Mouse (Mus musculus) intestine, postnatal 0 days (tissue): ENCODE results near the gene Zzz3. TPM values are rescaled to one million over a fixed set of nuclear protein-coding genes. Genes with fewer than 3 reads are reported as not detected.
A peak's percentile ranks its signal among the peaks of the same experiment; 100 is the strongest.

Source experiments
- ATAC-seq: fragments of 200-750 bp; cut with Nextera tagmentation; 2 replicates; pipeline ENCODE4 v1.8.0; 2017; ENCODE audit warnings: mild to moderate bottlenecking, moderate TSS enrichment, moderate library complexity
- H3K27ac ChIP-seq: fragments of 300-500 bp; sonication (generic); 2 replicates; pipeline ENCODE4 v1.5.1; 2014; ENCODE audit warnings: mild to moderate bottlenecking, low read depth, low read length, moderate library complexity
- H3K27me3 ChIP-seq: fragments of 300-500 bp; sonication (generic); replicated peaks from 2 replicates; pipeline ENCODE4 v1.6.1; 2014; ENCODE audit warnings: low read length, mixed read lengths; ENCODE audit not compliant: control insufficient read depth, insufficient read depth
- H3K36me3 ChIP-seq: fragments of 300-500 bp; sonication (generic); 2 replicates; pipeline ENCODE4 v1.6.1; 2014; ENCODE audit warnings: mild to moderate bottlenecking, moderate library complexity; ENCODE audit not compliant: control insufficient read depth, insufficient read depth
- H3K4me1 ChIP-seq: fragments of 300-500 bp; sonication (generic); replicated peaks from 2 replicates; pipeline ENCODE4 v1.6.1; 2014; ENCODE audit warnings: antibody characterized with exemption, low read length, mixed read lengths; ENCODE audit not compliant: control insufficient read depth, insufficient read depth
- H3K4me2 ChIP-seq: fragments of 300-500 bp; sonication (generic); replicated peaks from 2 replicates; pipeline ENCODE4 v1.6.1; 2014; ENCODE audit warnings: low read depth, mild to moderate bottlenecking, moderate library complexity
- H3K4me3 ChIP-seq: fragments of 300-500 bp; sonication (generic); 2 replicates; pipeline ENCODE4 v1.5.1; 2014; ENCODE audit warnings: low read depth, low read length
- H3K9ac ChIP-seq: fragments of 300-500 bp; sonication (generic); 2 replicates; pipeline ENCODE4 v1.6.1; 2014; ENCODE audit warnings: mild to moderate bottlenecking, low read depth, low read length
- H3K9me3 ChIP-seq: fragments of 300-500 bp; sonication (generic); 2 replicates; pipeline ENCODE4 v1.6.1; 2016; ENCODE audit warnings: mixed run types; ENCODE audit not compliant: control insufficient read depth
- CTCF ChIP-seq: sonication (generic); IDR thresholded peaks from 2 replicates; pipeline ENCODE4 v1.5.1; 2016; ENCODE audit warnings: low read depth, mild to moderate bottlenecking, control low read depth, antibody characterized with exemption, moderate library complexity
- WGBS: fragments of 180-500 bp; shearing (Covaris S2); extraction: QIAGEN DNeasy Blood & Tissue Kit; methylation state at CpG from one replicate; pipeline ENCODE4 v1.1.7; 2014; 5-methylcytosine and 5-hydroxymethylcytosine counted together
- polyA plus RNA-seq: library from polyadenylated mRNA; unstranded; fragments of >200 nt; fragmentation: Nextera tagmentation; extraction: Ambion mirVana; gene quantifications from 2 replicates; pipeline ENCODE4 v1.2.1, GENCODE M21; 2015

The Zzz3 gene
- polyA plus RNA-seq, 1 experiment from 2014 or later: 19.6 TPM

DNA sequence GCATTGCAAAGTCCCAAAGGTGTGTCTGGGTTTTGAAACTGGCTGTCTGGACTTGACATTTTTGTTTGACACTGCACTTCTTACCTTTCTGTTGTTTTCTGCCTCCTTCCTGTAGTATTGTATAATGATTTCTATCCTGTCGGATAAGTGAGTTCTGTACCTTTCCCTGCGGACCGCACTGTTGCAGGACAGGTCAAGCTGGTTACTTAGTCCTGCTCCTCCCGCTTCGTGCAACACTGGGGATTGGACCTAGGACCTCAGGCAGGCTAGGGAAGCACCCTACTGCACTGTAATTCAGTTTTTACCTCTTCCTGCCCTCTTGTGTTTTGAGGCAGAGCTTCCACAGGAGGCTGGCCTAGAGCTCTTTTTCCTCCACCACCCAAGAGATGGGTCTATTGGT, 5.2 kb downstream of the Zzz3 start:
- Histone ChIP-seq H3K4me3 (no peak overlapping the region), H3K4me1 (peaks cover 10% of the 10 kb centered on the region; the same call in 1 of the 2 replicates), H3K36me3 (no peaks in the 10 kb centered on the region), H3K27ac (peak overlapping the region; percentile 41; the same call in 1 of the 2 replicates), H3K27me3 (no peaks in the 10 kb centered on the region), H3K4me2 (peak overlapping the region; percentile 4; the same call in 1 of the 2 replicates), H3K9me3 (no peaks in the 10 kb centered on the region), H3K9ac (no peak overlapping the region)
- WGBS: 35% methylated on average over 5 of the region's 5 CpGs
- no peak for ATAC-seq
- no peak for TF ChIP-seq CTCF

- Histone ChIP-seq H3K4me2 (no peak overlapping the region), H3K4me3 (no peak overlapping the region), H3K9ac (no peak overlapping the region), H3K27ac (no peak overlapping the region), H3K36me3 (no peaks in the 10 kb centered on the region), H3K27me3 (no peaks in the 10 kb centered on the region), H3K4me1 (peaks cover 10% of the 10 kb centered on the region; the same call in 1 of the 2 replicates), H3K9me3 (no peaks in the 10 kb centered on the region)
- 86% methylated on average over 3 of the region's 3 CpGs for WGBS
- no peak for ATAC-seq
- no peak for TF ChIP-seq CTCF
These were observed 5.6 kb downstream of the Zzz3 start for GRCm38 (mm10) chr3:152400875-152401274.

DNA sequence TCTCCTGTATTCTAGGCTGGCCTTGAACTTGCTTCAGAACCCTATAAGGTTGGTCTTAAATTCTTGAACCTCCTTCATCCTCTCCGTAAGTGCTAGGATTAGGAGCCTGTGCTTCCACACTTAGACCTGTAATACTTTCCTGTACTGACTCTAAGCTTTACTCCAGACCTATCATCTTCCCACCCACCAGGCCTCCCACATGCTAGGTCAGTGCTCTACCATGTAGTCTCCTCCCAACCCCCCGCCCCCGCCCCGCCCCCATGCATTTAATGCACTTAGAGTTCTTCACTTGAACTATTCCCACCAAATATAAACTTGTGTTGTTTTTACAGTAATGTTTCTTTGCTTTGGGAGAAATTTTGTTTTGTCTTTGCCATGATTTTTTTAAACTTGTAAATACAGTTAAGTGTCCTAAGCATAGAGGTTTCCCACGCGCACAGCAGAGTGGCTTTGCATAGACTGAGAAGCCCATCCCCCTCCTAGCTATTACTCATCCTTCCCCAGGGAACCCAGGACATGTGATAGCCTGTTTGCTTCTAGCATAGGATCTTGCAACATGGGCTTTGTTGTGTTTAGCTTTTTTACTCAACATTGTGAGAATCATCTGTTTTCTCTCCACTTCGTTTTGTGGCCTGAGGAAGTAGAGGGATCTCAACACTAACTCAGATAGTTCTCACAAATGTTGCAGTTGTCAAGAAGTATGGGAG, 6.8 kb downstream of the Zzz3 start:
- ATAC-seq: peak; percentile 44; the same call in 1 of the 2 replicates
- H3K9me3 ChIP-seq: no peaks in the 10 kb centered on the region
- TF ChIP-seq CTCF: no peak
- no peak overlapping the region for H3K4me2 ChIP-seq
- H3K27ac ChIP-seq: no peak overlapping the region
- no peak overlapping the region for H3K9ac ChIP-seq
- peaks cover 10% of the 10 kb centered on the region; the same call in 1 of the 2 replicates for H3K4me1 ChIP-seq
- 62% methylated on average over 7 of the region's 7 CpGs for WGBS
- H3K27me3 ChIP-seq: no peaks in the 10 kb centered on the region
- H3K36me3 ChIP-seq: no peaks in the 10 kb centered on the region
- no peak overlapping the region for H3K4me3 ChIP-seq

- Histone ChIP-seq H3K27me3 (no peaks in the 10 kb centered on the region), H3K4me1 (peaks cover 8% of the 10 kb centered on the region; the same call in 1 of the 2 replicates), H3K4me3 (no peak overlapping the region), H3K9me3 (no peaks in the 10 kb centered on the region), H3K27ac (no peak overlapping the region), H3K4me2 (no peak overlapping the region), H3K36me3 (no peaks in the 10 kb centered on the region), H3K9ac (no peak overlapping the region)
- TF ChIP-seq CTCF: no peak
- WGBS: 73% methylated on average over 3 of the region's 3 CpGs
- no peak for ATAC-seq
These were observed 7.4 kb downstream of the Zzz3 start for GRCm38 (mm10) chr3:152402671-152403066.

GRCm38 (mm10) chr3:152403827-152404226, 8.6 kb downstream of the Zzz3 start:
- no peak overlapping the region for H3K4me2 ChIP-seq
- H3K4me3 ChIP-seq: no peak overlapping the region
- WGBS: 55% methylated on average over 2 of the region's 2 CpGs
- H3K9me3 ChIP-seq: no peaks in the 10 kb centered on the region
- no peaks in the 10 kb centered on the region for H3K36me3 ChIP-seq
- no peak overlapping the region for H3K27ac ChIP-seq
- TF ChIP-seq CTCF: no peak
- no peak overlapping the region for H3K9ac ChIP-seq
- H3K4me1 ChIP-seq: peaks cover 7% of the 10 kb centered on the region; the same call in 1 of the 2 replicates
- no peak for ATAC-seq
- H3K27me3 ChIP-seq: no peaks in the 10 kb centered on the region

GRCm38 (mm10) chr3:152405420-152405819, 10.1 kb downstream of the Zzz3 start:
- TF ChIP-seq CTCF: no peak
- Histone ChIP-seq H3K9me3 (no peaks in the 10 kb centered on the region), H3K27me3 (no peaks in the 10 kb centered on the region), H3K4me2 (no peak overlapping the region), H3K4me3 (no peak overlapping the region), H3K36me3 (no peaks in the 10 kb centered on the region), H3K9ac (no peak overlapping the region), H3K27ac (no peak overlapping the region), H3K4me1 (peaks cover 4% of the 10 kb centered on the region; the same call in 1 of the 2 replicates)
- ATAC-seq: no peak
- WGBS: 91% methylated on average over 7 of the region's 7 CpGs
